Mouse (Mus musculus): ENCODE data around the gene Ccser1.
"Not testable (repeated sequence)": the region's sequence is repeated elsewhere in the genome, so short reads cannot be mapped to it uniquely, and the experiment has no call there.

The Ccser1 gene

DNA sequence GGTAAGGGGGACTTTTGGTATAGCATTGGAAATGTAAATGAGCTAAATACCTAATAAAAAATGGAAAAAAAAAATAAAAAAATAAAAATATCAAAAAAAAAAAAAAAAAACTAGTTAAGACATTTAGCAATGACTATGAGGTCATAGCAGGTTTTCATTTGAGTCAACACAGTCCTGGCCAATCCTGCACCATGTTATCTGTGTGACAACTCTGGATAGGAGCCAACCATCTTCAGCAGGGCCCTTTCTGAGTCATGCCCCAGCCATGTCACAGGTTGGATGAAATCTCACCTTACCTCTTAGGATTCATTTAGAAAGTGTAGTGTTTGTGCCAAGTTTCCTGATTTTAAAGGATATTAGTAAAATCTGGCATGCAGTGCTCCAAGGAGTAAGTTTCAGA lies 45.2 kb downstream of the Ccser1 start:
- DNase-seq (ENCODE audit: low read depth), result no peak

GRCm38 (mm10) chr6:61230058-61230718 lies 50.1 kb downstream of the Ccser1 start:
- DNase-seq (ENCODE audit: low read depth), result no peak

DNA sequence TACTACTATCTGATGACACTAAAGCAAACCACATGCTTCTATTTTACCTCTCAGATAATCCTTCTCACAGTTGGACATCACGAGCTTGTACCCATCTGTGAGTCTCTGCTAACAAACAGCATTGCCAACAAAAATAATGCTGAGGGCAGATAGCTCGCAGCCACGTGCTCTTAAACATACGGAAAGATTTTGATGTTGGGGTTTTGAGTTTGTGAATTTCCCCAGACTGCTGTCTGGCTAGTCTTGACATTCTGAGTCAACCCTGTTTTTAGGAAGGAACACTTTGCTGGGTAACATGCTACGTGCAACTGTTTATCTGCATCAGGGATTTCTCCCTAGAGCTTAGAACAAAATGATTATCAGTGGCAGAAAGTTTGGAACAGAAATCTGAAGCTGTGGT lies 52.9 kb downstream of the Ccser1 start:
- DNase-seq (ENCODE audit: low read depth), result no peak

DNA sequence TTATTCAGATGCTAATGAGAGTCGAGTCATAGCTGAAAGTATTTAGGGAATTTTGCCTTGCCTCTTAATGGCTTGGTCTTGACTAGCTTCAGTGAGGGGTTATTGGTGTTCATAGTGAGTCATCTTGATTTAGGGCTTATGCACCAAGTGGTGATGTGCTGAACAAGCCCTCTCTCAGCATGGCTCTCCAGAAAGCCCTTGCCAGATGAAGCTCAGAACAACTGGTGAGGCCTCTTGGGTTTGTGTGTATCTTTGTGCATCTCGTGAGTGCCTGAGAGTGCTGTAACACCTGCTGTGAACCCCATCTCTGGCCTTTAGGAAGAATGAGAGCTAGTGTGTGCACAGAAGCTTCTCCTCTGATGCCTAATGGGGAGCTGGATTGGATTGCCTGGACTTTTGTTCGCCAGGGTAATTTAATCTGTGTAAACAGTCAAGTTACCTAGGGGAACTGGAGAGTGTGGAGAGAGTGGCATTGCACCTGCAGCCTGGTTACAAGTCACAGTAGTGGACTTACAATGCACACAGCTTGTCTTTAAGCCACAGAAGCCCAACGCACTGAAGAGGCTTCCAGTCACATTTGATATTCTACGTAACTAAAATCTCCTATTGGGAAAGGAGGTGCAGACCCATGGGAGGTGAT lies 53.5 kb downstream of the Ccser1 start:
- no peak for DNase-seq (ENCODE audit: low read depth)

GRCm38 (mm10) chr6:61240618-61241017 lies 60.5 kb downstream of the Ccser1 start:
- DNase-seq (ENCODE audit: low read depth), result no peak

DNA sequence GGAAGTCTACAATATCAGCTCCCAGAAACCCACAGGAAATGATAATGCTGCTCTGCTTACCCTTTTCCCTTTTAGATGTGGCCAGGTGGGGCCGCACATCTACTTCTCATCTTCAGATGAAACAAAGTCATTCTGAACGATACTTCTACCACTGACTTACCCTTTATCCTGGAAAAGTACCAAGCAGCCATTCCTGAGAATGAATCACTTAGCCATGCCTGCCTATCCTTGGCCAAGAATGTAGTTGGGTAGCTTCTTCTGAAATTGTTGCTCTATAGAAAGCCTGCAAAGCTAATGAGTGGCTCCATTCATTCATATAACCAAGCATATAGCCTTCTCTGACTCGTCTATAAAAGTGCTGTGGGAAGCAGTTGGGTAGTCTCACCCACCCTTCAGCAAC lies 62.4 kb downstream of the Ccser1 start:
- DNase-seq (ENCODE audit: low read depth), result no peak

DNA sequence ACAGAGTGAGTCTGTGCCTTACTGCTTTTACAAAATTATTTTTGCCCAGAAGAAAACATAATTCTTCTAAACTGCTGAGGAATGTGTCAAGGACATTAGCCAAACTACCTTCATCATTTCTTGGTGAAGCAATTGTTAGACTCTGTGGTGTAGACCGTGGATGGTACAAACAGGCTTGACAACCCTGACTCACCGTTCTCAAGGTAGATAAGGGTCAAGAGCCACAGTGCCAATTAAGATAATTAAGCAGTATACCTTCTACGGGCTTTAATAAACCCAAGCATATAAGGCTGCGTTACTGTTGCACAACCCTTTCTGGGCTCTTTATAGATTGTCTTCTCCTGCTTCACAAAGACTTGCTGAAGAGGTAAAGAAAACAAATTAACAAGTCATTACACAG lies 66.4 kb downstream of the Ccser1 start:
- DNase-seq (ENCODE audit: low read depth), result no peak

DNA sequence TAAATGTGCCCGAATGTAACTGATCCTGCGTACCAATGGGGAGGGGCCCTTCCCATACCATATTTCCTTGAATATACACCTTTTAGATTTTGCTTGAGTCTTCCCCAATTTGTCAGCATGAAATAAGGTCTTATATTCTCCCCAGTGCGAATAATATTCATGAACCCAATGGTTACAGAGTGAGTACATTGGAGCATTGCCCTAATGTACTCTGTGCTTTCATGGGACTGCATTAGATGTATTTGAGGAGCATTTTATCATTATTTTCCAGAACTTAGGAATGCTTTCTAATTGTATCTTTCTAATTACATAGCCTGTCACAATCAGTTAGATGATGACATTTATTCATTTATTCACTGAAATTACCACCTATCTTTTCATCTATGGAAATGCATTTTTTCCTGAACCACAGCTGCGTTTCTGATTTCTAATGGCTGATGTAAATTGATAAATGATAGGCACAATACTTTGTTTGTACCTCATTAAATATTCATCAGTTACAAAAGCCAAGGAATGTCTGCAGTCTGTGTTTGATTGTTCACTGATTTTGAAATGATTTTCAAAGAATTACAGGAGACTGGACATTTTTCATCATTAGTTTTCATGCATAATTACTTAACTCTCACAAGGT lies 67.8 kb downstream of the Ccser1 start:
- DNase-seq (ENCODE audit: low read depth), result no peak

GRCm38 (mm10) chr6:61248700-61249099 lies 68.6 kb downstream of the Ccser1 start:
- DNase-seq (ENCODE audit: low read depth), result no peak

GRCm38 (mm10) chr6:61251232-61251631 lies 71.1 kb downstream of the Ccser1 start:
- no peak for DNase-seq (ENCODE audit: low read depth)

DNA sequence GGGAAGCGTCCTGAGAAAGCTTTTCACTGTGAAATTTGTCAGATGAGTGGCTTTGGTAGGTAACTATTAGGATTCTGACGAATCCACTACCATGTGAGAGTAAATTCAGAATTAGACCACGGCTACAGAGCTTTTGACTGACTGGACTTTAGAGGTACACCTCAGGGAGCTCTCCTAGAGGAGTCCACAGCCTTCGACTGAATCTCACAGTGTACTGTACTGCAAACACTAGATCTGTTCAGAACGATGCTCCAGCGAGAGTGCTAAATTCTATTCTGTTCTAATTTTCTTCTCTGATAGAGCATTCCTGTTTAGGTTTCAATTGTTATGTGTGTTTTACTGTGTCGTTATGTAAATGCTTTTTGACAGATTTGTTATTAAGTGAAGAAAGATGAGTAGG lies 72.8 kb downstream of the Ccser1 start:
- DNase-seq (ENCODE audit: low read depth), result no peak

GRCm38 (mm10) chr6:61255874-61256273 lies 75.8 kb downstream of the Ccser1 start:
- not testable (repeated sequence) for DNase-seq (ENCODE audit: low read depth)

- no peak for DNase-seq (ENCODE audit: low read depth)
Observed at GRCm38 (mm10) chr6:61258847-61259634, 78.9 kb downstream of the Ccser1 start.

- DNase-seq (ENCODE audit: low read depth), result no peak
Observed at GRCm38 (mm10) chr6:61261381-61261780, 81.3 kb downstream of the Ccser1 start.

- no peak for DNase-seq (ENCODE audit: low read depth)
Observed at GRCm38 (mm10) chr6:61262448-61262847, 82.3 kb downstream of the Ccser1 start.

- DNase-seq (ENCODE audit: low read depth), result no peak
Observed at GRCm38 (mm10) chr6:61263291-61263690, 83.2 kb downstream of the Ccser1 start.

GRCm38 (mm10) chr6:61271033-61271432 lies 90.9 kb downstream of the Ccser1 start:
- DNase-seq (ENCODE audit: low read depth), result no peak

DNA sequence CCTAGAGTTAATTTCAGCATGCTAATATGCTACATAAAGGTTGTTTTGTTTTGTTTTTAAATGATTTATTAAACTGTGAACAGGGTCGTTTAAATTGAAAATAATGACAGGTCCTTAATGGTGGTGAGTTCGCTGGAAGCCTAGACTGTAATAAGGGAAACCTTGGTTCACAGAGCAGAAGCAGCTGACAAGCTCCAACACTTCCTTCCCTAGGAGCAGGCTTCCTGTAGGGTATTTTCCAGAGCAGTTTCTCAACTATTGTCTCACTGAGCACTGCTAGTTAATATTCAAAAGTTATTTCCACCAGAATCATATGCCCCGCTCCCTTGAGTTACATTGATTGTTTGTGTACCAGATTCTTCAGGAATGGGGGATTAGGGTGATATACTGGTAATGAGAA lies 93.3 kb downstream of the Ccser1 start:
- DNase-seq (ENCODE audit: low read depth), result no peak

- no peak for DNase-seq (ENCODE audit: low read depth)
Observed at GRCm38 (mm10) chr6:61279506-61279905, 99.4 kb downstream of the Ccser1 start.

GRCm38 (mm10) chr6:61292927-61293326 lies 112.8 kb downstream of the Ccser1 start:
- DNase-seq (ENCODE audit: low read depth), result no peak

DNA sequence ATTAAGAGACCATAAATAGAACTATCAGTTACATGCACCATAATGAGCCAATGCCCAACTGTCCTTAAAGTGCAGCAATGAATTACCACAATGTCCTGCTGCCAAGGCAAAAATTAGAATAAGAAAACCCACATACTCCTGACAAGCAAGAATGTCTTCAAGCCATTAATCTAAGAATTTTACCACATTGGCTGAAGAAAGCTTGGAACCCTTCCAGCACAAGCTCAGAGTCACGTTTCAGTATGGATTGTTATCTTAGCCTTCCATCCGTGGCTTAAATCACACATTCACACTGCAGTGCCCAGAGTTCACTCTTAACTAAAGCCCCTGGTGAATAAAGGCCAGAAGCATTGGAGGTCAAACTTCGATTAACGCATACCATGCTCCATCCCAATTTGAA lies 115.4 kb downstream of the Ccser1 start:
- no peak for DNase-seq (ENCODE audit: low read depth)

DNA sequence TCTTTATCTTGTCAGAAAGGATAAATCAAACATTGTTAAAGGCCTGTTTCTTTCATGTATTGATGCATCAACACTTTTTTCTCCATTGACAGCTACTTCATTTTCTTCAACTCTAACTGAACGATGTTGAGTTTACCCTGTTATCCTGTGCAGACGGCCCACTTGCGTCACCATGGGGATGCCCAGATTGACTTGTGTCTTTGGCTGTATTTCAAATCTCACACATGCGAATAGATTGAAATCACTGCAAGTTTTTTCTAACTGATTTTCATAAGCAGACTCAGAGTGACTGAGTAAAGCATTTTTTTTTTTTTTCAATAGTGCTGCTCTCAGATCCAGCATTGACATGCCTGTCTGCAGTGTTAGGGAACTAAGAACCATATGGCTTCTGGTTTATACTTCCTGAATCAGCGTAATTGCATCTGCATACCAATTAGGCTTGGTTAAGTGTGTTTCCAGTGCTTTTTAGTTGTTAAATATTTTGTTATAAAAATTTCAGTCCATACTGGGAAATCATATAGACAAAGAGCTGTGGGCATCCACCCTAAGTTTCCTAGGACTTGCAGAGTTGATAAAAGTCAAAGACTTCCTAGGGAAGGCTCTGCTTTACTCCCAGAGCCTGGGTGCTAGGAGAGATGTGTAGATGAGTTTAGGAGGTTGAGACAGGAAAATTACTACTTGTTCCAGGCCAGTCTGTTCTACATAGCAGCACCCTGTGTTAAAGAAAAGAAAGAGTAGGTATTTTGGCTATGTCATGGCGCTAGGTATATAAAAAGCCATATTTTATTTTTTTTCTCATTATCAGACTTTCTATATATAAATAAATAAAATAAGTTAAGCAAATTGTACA lies 116.3 kb downstream of the Ccser1 start:
- no peak for DNase-seq (ENCODE audit: low read depth)

Data from c-Kit-positive CD71-positive TER-119-negative erythroid progenitor cells, embryonic 14.5 days (primary cell).